20 mouse cellular contexts compared by ENCODE assay signal in genomic region chr5:34654881-34655280, GRCm38 (mm10). TPM values are rescaled to one million over a fixed set of nuclear protein-coding genes. Genes with fewer than 3 reads are reported as not detected.
DNase-seq lines count a peak whose midpoint lies in the region; ATAC-seq and TF ChIP-seq lines count a peak whose summit lies in the region.
"Had no signal": no experiment of that assay in that cellular context is flagged by ENCODE, and none has a peak within 500 bp of the region (broad histone marks: within the 10 kb centered on the region; RNA-seq: fewer than 3 reads in every experiment).

No protein-coding gene starts in this region.

- no peaks in the 10 kb centered on the region for H3K9me3 ChIP-seq in kidney, postnatal 0 days (replicated peaks; ENCODE audit: low read length)
- H3K9me3 ChIP-seq in midbrain, embryonic 11.5 days (ENCODE audit: control insufficient read depth, low read length): no peaks in the 10 kb centered on the region
- H3K9me3 ChIP-seq in midbrain, embryonic 14.5 days (ENCODE audit: control insufficient read depth, low read length): no peaks in the 10 kb centered on the region
- H3K9me3 ChIP-seq: embryonic facial prominence, embryonic 13.5 days; forebrain, embryonic 12.5 days; heart, embryonic 12.5 days; hindbrain, embryonic 12.5 days had no signal

- peak; percentile 43 to 44 for DNase-seq in cerebellum, postnatal 10 days
- no peak for DNase-seq in cerebellum, adult 11 months
- no peak for DNase-seq in kidney, postnatal 0 days (ENCODE audit: low spot score)
- no peak for DNase-seq in kidney, postnatal 25 days
- DNase-seq in midbrain, embryonic 11.5 days (ENCODE audit: low spot score, missing footprints): peak; percentile 64
- DNase-seq in midbrain, embryonic 14.5 days: no peak
- DNase-seq in cerebellum, postnatal 4 days (ENCODE audit: low spot score in 2 of 2): no peak
- DNase-seq: adrenal gland, postnatal 25 days; cerebellum, adult 8-10 months; gastrocnemius, postnatal 10 days; heart, adult 2 months; heart, postnatal 4 days had no signal

- no peaks in the 10 kb centered on the region for H3K27me3 ChIP-seq in kidney, postnatal 0 days (ENCODE audit: insufficient read depth, low read length)
- no peaks in the 10 kb centered on the region for H3K27me3 ChIP-seq in midbrain, embryonic 11.5 days (ENCODE audit: control insufficient read depth, insufficient read depth, low read length)
- H3K27me3 ChIP-seq in midbrain, embryonic 14.5 days (ENCODE audit: control insufficient read depth, insufficient read depth, low read length): no peaks in the 10 kb centered on the region
- H3K27me3 ChIP-seq: embryonic facial prominence, embryonic 13.5 days; forebrain, embryonic 12.5 days; heart, embryonic 12.5 days; hindbrain, embryonic 12.5 days; Patski had no signal

- peaks cover 7% of the 10 kb centered on the region; the same call in 1 of the 2 replicates for H3K4me1 ChIP-seq in kidney, postnatal 0 days (replicated peaks; ENCODE audit: insufficient read depth, low read length)
- peaks cover 7% of the 10 kb centered on the region for H3K4me1 ChIP-seq in midbrain, embryonic 11.5 days (ENCODE audit: control insufficient read depth, insufficient read depth, low read length)
- peaks cover 7% of the 10 kb centered on the region for H3K4me1 ChIP-seq in midbrain, embryonic 14.5 days (ENCODE audit: control insufficient read depth, insufficient read depth, low read length)

- peaks cover 58% of the 10 kb centered on the region for H3K36me3 ChIP-seq in kidney, postnatal 0 days (ENCODE audit: insufficient read depth, low read length)
- H3K36me3 ChIP-seq in midbrain, embryonic 11.5 days (ENCODE audit: control insufficient read depth, insufficient read depth, low read length): peaks cover 38% of the 10 kb centered on the region
- peaks cover 73% of the 10 kb centered on the region for H3K36me3 ChIP-seq in midbrain, embryonic 14.5 days (ENCODE audit: control insufficient read depth, insufficient read depth, low read length)

- H3K27ac ChIP-seq in kidney, postnatal 0 days: no peak overlapping the region
- no peak overlapping the region for H3K27ac ChIP-seq in midbrain, embryonic 11.5 days (ENCODE audit: low read depth, low read length)
- no peak overlapping the region for H3K27ac ChIP-seq in midbrain, embryonic 14.5 days (replicated peaks; ENCODE audit: low read depth, low read length)
- H3K27ac ChIP-seq: embryonic facial prominence, embryonic 13.5 days; forebrain, embryonic 12.5 days; heart, adult 2 months; hindbrain, embryonic 12.5 days had no signal

- H3K9ac ChIP-seq in kidney, postnatal 0 days (ENCODE audit: low read depth, low read length): peak overlapping the region; percentile 4; the same call in 1 of the 2 replicates
- no peak overlapping the region for H3K9ac ChIP-seq in midbrain, embryonic 11.5 days (ENCODE audit: low read length)
- no peak overlapping the region for H3K9ac ChIP-seq in midbrain, embryonic 14.5 days (replicated peaks; ENCODE audit: low read length)
- H3K9ac ChIP-seq: embryonic facial prominence, embryonic 13.5 days; forebrain, embryonic 12.5 days; heart, embryonic 12.5 days; hindbrain, embryonic 12.5 days had no signal

- no peak overlapping the region for H3K4me3 ChIP-seq in kidney, postnatal 0 days (replicated peaks; ENCODE audit: low read depth, low read length)
- no peak overlapping the region for H3K4me3 ChIP-seq in midbrain, embryonic 11.5 days (ENCODE audit: low read depth, low read length)
- H3K4me3 ChIP-seq in midbrain, embryonic 14.5 days (replicated peaks; ENCODE audit: low read depth, low read length): no peak overlapping the region
- H3K4me3 ChIP-seq: embryonic facial prominence, embryonic 13.5 days; forebrain, embryonic 12.5 days; heart, adult 2 months; heart, embryonic 12.5 days; hindbrain, embryonic 12.5 days had no signal

- WGBS in kidney, postnatal 0 days: 84% methylated on average over 9 of the region's 9 CpGs
- WGBS in midbrain, embryonic 11.5 days: 94% methylated on average over 9 of the region's 9 CpGs
- 93% methylated on average over 9 of the region's 9 CpGs for WGBS in midbrain, embryonic 14.5 days

- H3K4me2 ChIP-seq in kidney, postnatal 0 days (ENCODE audit: low read length): no peak overlapping the region
- H3K4me2 ChIP-seq in midbrain, embryonic 11.5 days: no peak overlapping the region
- no peak overlapping the region for H3K4me2 ChIP-seq in midbrain, embryonic 14.5 days (ENCODE audit: low read length)
- H3K4me2 ChIP-seq: embryonic facial prominence, embryonic 13.5 days; forebrain, embryonic 12.5 days; heart, embryonic 12.5 days; hindbrain, embryonic 12.5 days had no signal

- no peak for ATAC-seq in kidney, postnatal 0 days (replicated peaks; ENCODE audit: low FRiP score, low read depth)
- no peak for ATAC-seq in midbrain, embryonic 11.5 days (ENCODE audit: low FRiP score)
- ATAC-seq in midbrain, embryonic 14.5 days (ENCODE audit: low FRiP score, low TSS enrichment): no peak
- ATAC-seq: activated CD4-positive, CD25-positive, alpha-beta regulatory T cell, adult 4 months; forebrain, embryonic 16.5 days; hindbrain, embryonic 16.5 days; Patski had no signal

- no peak for TF ChIP-seq CTCF in kidney, postnatal 0 days (IDR thresholded peaks at IDR 0.05; ENCODE audit: low read depth)

RNA-seq across cellular contexts. Expression of gene Nop14, which starts 5.1 kb away (rescaled TPM):
- 22.3 and 22.7 TPM in 2 replicates for polyA plus RNA-seq in kidney, postnatal 0 days (2015; fragmentation: Nextera tagmentation; extraction: Ambion mirVana)
- 34.9 and 35.5 TPM in 2 replicates for polyA plus RNA-seq in midbrain, embryonic 11.5 days (2014; fragmentation: Nextera tagmentation; extraction: Ambion mirVana)
- 18.9 and 20.7 TPM in 2 replicates for polyA plus RNA-seq in midbrain, embryonic 14.5 days (2014; fragmentation: Nextera tagmentation; extraction: Ambion mirVana)

RNA-seq across cellular contexts. Expression of gene Grk4, which starts 5.3 kb away (rescaled TPM):
- polyA plus RNA-seq in kidney, postnatal 0 days (2015; fragmentation: Nextera tagmentation; extraction: Ambion mirVana): 2.2 and 3.6 TPM in 2 replicates
- polyA plus RNA-seq in midbrain, embryonic 11.5 days (2014; fragmentation: Nextera tagmentation; extraction: Ambion mirVana): 1.4 and 1.8 TPM in 2 replicates
- polyA plus RNA-seq in midbrain, embryonic 14.5 days (2014; fragmentation: Nextera tagmentation; extraction: Ambion mirVana): 1.5 and 1.6 TPM in 2 replicates

RNA-seq across cellular contexts. Expression of gene Mfsd10, which starts 17.9 kb away (rescaled TPM):
- 86.9 and 108 TPM in 2 replicates for polyA plus RNA-seq in kidney, postnatal 0 days (2015; fragmentation: Nextera tagmentation; extraction: Ambion mirVana)
- 61.6 and 65.4 TPM in 2 replicates for polyA plus RNA-seq in midbrain, embryonic 11.5 days (2014; fragmentation: Nextera tagmentation; extraction: Ambion mirVana)
- 93.6 and 96.4 TPM in 2 replicates for polyA plus RNA-seq in midbrain, embryonic 14.5 days (2014; fragmentation: Nextera tagmentation; extraction: Ambion mirVana)

Comparison
In these comparisons a context has a peak if more than half of its experiments do, and no peak if none do; other contexts are left out.
1. DNase-seq: peak in cerebellum, postnatal 10 days (2 of 2) and midbrain, embryonic 11.5 days (single experiment); none in cerebellum, adult 11 months (single experiment), kidney, postnatal 0 days (single experiment), kidney, postnatal 25 days (0 of 2), midbrain, embryonic 14.5 days (single experiment) and cerebellum, postnatal 4 days (0 of 2).